Mouse (Mus musculus) hindbrain, embryonic 15.5 days (tissue): ENCODE data around the gene Tnrc18. TPM values are rescaled to one million over a fixed set of nuclear protein-coding genes. Genes with fewer than 3 reads are reported as not detected.

Source experiments
- ATAC-seq: fragments of 200-750 bp; cut with Nextera tagmentation; 2 replicates; pipeline ENCODE4 v1.8.0; 2017; ENCODE audit warnings: low read depth, moderate number of reproducible peaks, moderate TSS enrichment; ENCODE audit not compliant: low FRiP score
- H3K27ac ChIP-seq: fragments of 300-500 bp; sonication (generic); replicated peaks from 2 replicates; pipeline ENCODE4 v1.5.1; 2015; ENCODE audit warnings: mild to moderate bottlenecking, inconsistent platforms
- H3K27me3 ChIP-seq: fragments of 300-500 bp; sonication (generic); 2 replicates; pipeline ENCODE4 v1.6.1; 2015; ENCODE audit warnings: control low read depth, inconsistent platforms
- H3K36me3 ChIP-seq: fragments of 300-500 bp; sonication (generic); 2 replicates; pipeline ENCODE4 v1.6.1; 2015; ENCODE audit warnings: control low read depth, inconsistent platforms
- H3K4me1 ChIP-seq: fragments of 300-500 bp; sonication (generic); replicated peaks from 2 replicates; pipeline ENCODE4 v1.6.1; 2015; ENCODE audit warnings: control low read depth, inconsistent platforms
- H3K4me2 ChIP-seq: fragments of 300-500 bp; sonication (generic); 2 replicates; pipeline ENCODE4 v1.6.1; 2015; ENCODE audit warnings: moderate library complexity, mild to moderate bottlenecking, inconsistent platforms
- H3K4me3 ChIP-seq: fragments of 300-500 bp; sonication (generic); 2 replicates; pipeline ENCODE4 v1.5.1; 2015; ENCODE audit warnings: mild to moderate bottlenecking, inconsistent platforms
- H3K9ac ChIP-seq: fragments of 300-500 bp; sonication (generic); 2 replicates; pipeline ENCODE4 v1.6.1; 2015; ENCODE audit warnings: inconsistent platforms
- H3K9me3 ChIP-seq: fragments of 300-500 bp; sonication (generic); 2 replicates; pipeline ENCODE4 v1.6.1; 2016; ENCODE audit warnings: control low read depth, inconsistent platforms
- WGBS: fragments of 180-500 bp; shearing (Covaris S2); methylation state at CpG from one replicate; pipeline ENCODE4 v1.1.7; 2015; 5-methylcytosine and 5-hydroxymethylcytosine counted together
- polyA plus RNA-seq: library from polyadenylated mRNA; unstranded; fragments of >200 nt; fragmentation: Nextera tagmentation; extraction: Ambion mirVana; gene quantifications from 2 replicates; pipeline ENCODE4 v1.2.1, GENCODE M21; 2015

Tnrc18 gene
- polyA plus RNA-seq, 1 experiment from 2014 or later, result 32.7 TPM

GRCm38 (mm10) chr5:142813722-142814111, 3.7 kb downstream of the Tnrc18 start:
- no peak for ATAC-seq
- H3K27ac ChIP-seq, result peak overlapping the region; percentile 100
- peak overlapping the region; percentile 96 for H3K4me2 ChIP-seq
- H3K9ac ChIP-seq, result peak overlapping the region; percentile 100
- no peaks in the 10 kb centered on the region for H3K27me3 ChIP-seq
- no peaks in the 10 kb centered on the region for H3K9me3 ChIP-seq
- WGBS, result under 1% methylated on average over 23 of the region's 23 CpGs
- H3K36me3 ChIP-seq, result no peaks in the 10 kb centered on the region
- H3K4me3 ChIP-seq, result peak overlapping the region; percentile 91
- peaks cover 48% of the 10 kb centered on the region for H3K4me1 ChIP-seq

GRCm38 (mm10) chr5:142812976-142813721, 4.3 kb downstream of the Tnrc18 start:
- Histone ChIP-seq H3K4me1 (peaks cover 50% of the 10 kb centered on the region), H3K4me2 (peak overlapping the region; percentile 96), H3K27ac (peak overlapping the region; percentile 100), H3K9me3 (no peaks in the 10 kb centered on the region), H3K4me3 (peak overlapping the region; percentile 91), H3K36me3 (no peaks in the 10 kb centered on the region), H3K27me3 (no peaks in the 10 kb centered on the region), H3K9ac (peak overlapping the region; percentile 100)
- 2% methylated on average over 18 of the region's 18 CpGs for WGBS
- no peak for ATAC-seq

GRCm38 (mm10) chr5:142812621-142812975, 4.9 kb downstream of the Tnrc18 start:
- H3K9me3 ChIP-seq, result no peaks in the 10 kb centered on the region
- H3K27ac ChIP-seq, result peak overlapping the region; percentile 100
- peak overlapping the region; percentile 96 for H3K4me2 ChIP-seq
- H3K4me1 ChIP-seq, result peaks cover 50% of the 10 kb centered on the region
- peak overlapping the region; percentile 100 for H3K9ac ChIP-seq
- peaks cover 3% of the 10 kb centered on the region for H3K36me3 ChIP-seq
- 4% methylated on average over 8 of the region's 8 CpGs for WGBS
- peak overlapping the region; percentile 91 for H3K4me3 ChIP-seq
- ATAC-seq, result no peak
- no peaks in the 10 kb centered on the region for H3K27me3 ChIP-seq

GRCm38 (mm10) chr5:142811870-142812443, 5.5 kb downstream of the Tnrc18 start:
- 15% methylated on average over 8 of the region's 8 CpGs for WGBS
- Histone ChIP-seq H3K27ac (peak overlapping the region; percentile 100), H3K27me3 (no peaks in the 10 kb centered on the region), H3K9me3 (no peaks in the 10 kb centered on the region), H3K4me3 (peak overlapping the region; percentile 91), H3K36me3 (peaks cover 3% of the 10 kb centered on the region), H3K4me1 (peaks cover 50% of the 10 kb centered on the region), H3K9ac (peak overlapping the region; percentile 100), H3K4me2 (peak overlapping the region; percentile 96)
- ATAC-seq, result no peak

GRCm38 (mm10) chr5:142810710-142811599, 6.5 kb downstream of the Tnrc18 start:
- peaks cover 3% of the 10 kb centered on the region for H3K36me3 ChIP-seq
- H3K9me3 ChIP-seq, result no peaks in the 10 kb centered on the region
- 14% methylated on average over 20 of the region's 20 CpGs for WGBS
- peak overlapping the region; percentile 100 for H3K9ac ChIP-seq
- H3K4me1 ChIP-seq, result peaks cover 54% of the 10 kb centered on the region
- no peak for ATAC-seq
- H3K27me3 ChIP-seq, result no peaks in the 10 kb centered on the region
- H3K27ac ChIP-seq, result peak overlapping the region; percentile 100
- peak overlapping the region; percentile 91 for H3K4me3 ChIP-seq
- peak overlapping the region; percentile 96 for H3K4me2 ChIP-seq

- H3K4me3 ChIP-seq, result no peak overlapping the region
- no peaks in the 10 kb centered on the region for H3K9me3 ChIP-seq
- no peak overlapping the region for H3K27ac ChIP-seq
- no peak for ATAC-seq
- H3K27me3 ChIP-seq, result no peaks in the 10 kb centered on the region
- no peak overlapping the region for H3K4me2 ChIP-seq
- peaks cover 73% of the 10 kb centered on the region for H3K4me1 ChIP-seq
- no peak overlapping the region for H3K9ac ChIP-seq
- peaks cover 8% of the 10 kb centered on the region for H3K36me3 ChIP-seq
- WGBS, result 81% methylated on average over 7 of the region's 7 CpGs
Observed at GRCm38 (mm10) chr5:142807661-142808060, 9.8 kb downstream of the Tnrc18 start.

- peak overlapping the region; percentile 56; the same call in 1 of the 2 replicates for H3K27ac ChIP-seq
- WGBS, result 86% methylated on average over 1 of the region's 1 CpGs
Observed at GRCm38 (mm10) chr5:142803746-142804145, 13.7 kb downstream of the Tnrc18 start.

GRCm38 (mm10) chr5:142802884-142803283, 14.6 kb downstream of the Tnrc18 start:
- no peaks in the 10 kb centered on the region for H3K9me3 ChIP-seq
- no peaks in the 10 kb centered on the region for H3K27me3 ChIP-seq
- no peak overlapping the region for H3K4me3 ChIP-seq
- H3K27ac ChIP-seq, result no peak overlapping the region
- no peak for ATAC-seq
- 74% methylated on average over 4 of the region's 4 CpGs for WGBS
- no peak overlapping the region for H3K9ac ChIP-seq
- H3K4me1 ChIP-seq, result peaks cover 80% of the 10 kb centered on the region
- H3K36me3 ChIP-seq, result peaks cover 8% of the 10 kb centered on the region
- no peak overlapping the region for H3K4me2 ChIP-seq

More at GRCm38 (mm10) chr5:142803746-142804145, 13.7 kb downstream of the Tnrc18 start:
- Histone ChIP-seq H3K9me3 (no peaks in the 10 kb centered on the region), H3K4me1 (peaks cover 73% of the 10 kb centered on the region), H3K4me3 (no peak overlapping the region), H3K27me3 (no peaks in the 10 kb centered on the region), H3K9ac (no peak overlapping the region), H3K36me3 (peaks cover 8% of the 10 kb centered on the region), H3K4me2 (no peak overlapping the region)
- no peak for ATAC-seq

- H3K4me1 ChIP-seq, result peaks cover 89% of the 10 kb centered on the region
- no peak overlapping the region for H3K9ac ChIP-seq
- H3K9me3 ChIP-seq, result no peaks in the 10 kb centered on the region
- H3K27me3 ChIP-seq, result no peaks in the 10 kb centered on the region
- peaks cover 5% of the 10 kb centered on the region; the same call in 1 of the 2 replicates for H3K36me3 ChIP-seq
- H3K27ac ChIP-seq, result 0 out of 2 replicates have a peak overlapping the region, but pooled peaks have one; percentile 14
- H3K4me2 ChIP-seq, result no peak overlapping the region
- ATAC-seq, result no peak
- H3K4me3 ChIP-seq, result no peak overlapping the region
- WGBS, result 48% methylated on average over 2 of the region's 2 CpGs
Observed at GRCm38 (mm10) chr5:142801977-142802376, 15.5 kb downstream of the Tnrc18 start.

- Histone ChIP-seq H3K36me3 (0 out of 2 replicates have a peak, but pooled peaks cover 5% of the 10 kb centered on the region), H3K27me3 (no peaks in the 10 kb centered on the region), H3K4me1 (peaks cover 93% of the 10 kb centered on the region), H3K9me3 (no peaks in the 10 kb centered on the region), H3K9ac (no peak overlapping the region), H3K27ac (no peak overlapping the region), H3K4me3 (no peak overlapping the region), H3K4me2 (no peak overlapping the region)
- no peak for ATAC-seq
- WGBS, result 20% methylated on average over 6 of the region's 6 CpGs
Observed at GRCm38 (mm10) chr5:142800656-142801055, 16.8 kb downstream of the Tnrc18 start.

GRCm38 (mm10) chr5:142800198-142800597, 17.3 kb downstream of the Tnrc18 start:
- ATAC-seq, result no peak
- Histone ChIP-seq H3K4me1 (peaks cover 95% of the 10 kb centered on the region), H3K4me3 (no peak overlapping the region), H3K4me2 (no peak overlapping the region), H3K9ac (no peak overlapping the region), H3K27ac (no peak overlapping the region), H3K27me3 (no peaks in the 10 kb centered on the region), H3K9me3 (no peaks in the 10 kb centered on the region), H3K36me3 (0 out of 2 replicates have a peak, but pooled peaks cover 5% of the 10 kb centered on the region)
- 38% methylated on average over 8 of the region's 8 CpGs for whole genome bisulfite sequencing
